Mouse (Mus musculus): Measurements from ENCODE around the gene Ahnak2. TPM values are rescaled to one million over a fixed set of nuclear protein-coding genes. Genes with fewer than 3 reads are reported as not detected.
A peak's percentile ranks its signal among the peaks of the same experiment; 100 is the strongest.

Gene Ahnak2
- polyA plus RNA-seq, 1 experiment from 2014 or later: 3.7 TPM

- no peak overlapping the region for H3K9ac ChIP-seq (ENCODE audit: low read depth, low read length)
- H3K27me3 ChIP-seq (replicated peaks; ENCODE audit: control insufficient read depth, insufficient read depth, low read length): no peaks in the 10 kb centered on the region
- WGBS: 91% methylated on average over 14 of the region's 14 CpGs
- H3K9me3 ChIP-seq (ENCODE audit: control insufficient read depth, low read length): no peaks in the 10 kb centered on the region
- H3K4me1 ChIP-seq (ENCODE audit: control insufficient read depth, insufficient read depth, low read depth, low read length): no peaks in the 10 kb centered on the region; the same call in 1 of the 2 replicates
- ATAC-seq: no peak
- peaks cover 17% of the 10 kb centered on the region for H3K36me3 ChIP-seq (ENCODE audit: control insufficient read depth, insufficient read depth, low read length)
- no peak overlapping the region for H3K4me2 ChIP-seq (ENCODE audit: low read length)
- no peak overlapping the region for H3K4me3 ChIP-seq (ENCODE audit: low read length)
- no peak overlapping the region for H3K27ac ChIP-seq (ENCODE audit: low read depth, low read length)
These were observed 71.6 kb downstream of the Ahnak2 start for GRCm38 (mm10) chr12:112730808-112731207.

GRCm38 (mm10) chr12:112727801-112728200 is 74.7 kb downstream of the Ahnak2 start:
- Histone ChIP-seq H3K4me2 (ENCODE audit: low read length) (no peak overlapping the region), H3K36me3 (ENCODE audit: control insufficient read depth, insufficient read depth, low read length) (peaks cover 7% of the 10 kb centered on the region), H3K9me3 (ENCODE audit: control insufficient read depth, low read length) (no peaks in the 10 kb centered on the region), H3K4me3 (ENCODE audit: low read length) (no peak overlapping the region), H3K4me1 (ENCODE audit: control insufficient read depth, insufficient read depth, low read depth, low read length) (peaks cover 20% of the 10 kb centered on the region), H3K9ac (ENCODE audit: low read depth, low read length) (no peak overlapping the region), H3K27me3 (replicated peaks; ENCODE audit: control insufficient read depth, insufficient read depth, low read length) (no peaks in the 10 kb centered on the region), H3K27ac (ENCODE audit: low read depth, low read length) (no peak overlapping the region)
- ATAC-seq: no peak
- WGBS: 57% methylated on average over 8 of the region's 8 CpGs

- Histone ChIP-seq H3K9ac (ENCODE audit: low read depth, low read length) (no peak overlapping the region), H3K4me2 (ENCODE audit: low read length) (peak overlapping the region; percentile 14; the same call in 1 of the 2 replicates), H3K27ac (ENCODE audit: low read depth, low read length) (no peak overlapping the region), H3K9me3 (ENCODE audit: control insufficient read depth, low read length) (no peaks in the 10 kb centered on the region), H3K36me3 (ENCODE audit: control insufficient read depth, insufficient read depth, low read length) (no peaks in the 10 kb centered on the region), H3K4me3 (ENCODE audit: low read length) (no peak overlapping the region), H3K27me3 (replicated peaks; ENCODE audit: control insufficient read depth, insufficient read depth, low read length) (peaks cover 6% of the 10 kb centered on the region), H3K4me1 (ENCODE audit: control insufficient read depth, insufficient read depth, low read depth, low read length) (peaks cover 28% of the 10 kb centered on the region)
- ATAC-seq: no peak
- WGBS: 82% methylated on average over 11 of the region's 11 CpGs
These were observed 78.2 kb downstream of the Ahnak2 start for GRCm38 (mm10) chr12:112724077-112724805.

GRCm38 (mm10) chr12:112723445-112723844 is 79.0 kb downstream of the Ahnak2 start:
- no peak overlapping the region; the same call in 1 of the 2 replicates for H3K27ac ChIP-seq (ENCODE audit: low read depth, low read length)
- peaks cover 28% of the 10 kb centered on the region for H3K4me1 ChIP-seq (ENCODE audit: control insufficient read depth, insufficient read depth, low read depth, low read length)
- H3K9ac ChIP-seq (ENCODE audit: low read depth, low read length): peak overlapping the region; percentile 82
- H3K9me3 ChIP-seq (ENCODE audit: control insufficient read depth, low read length): no peaks in the 10 kb centered on the region
- 86% methylated on average over 6 of the region's 6 CpGs for WGBS
- peak overlapping the region; percentile 89 for H3K4me3 ChIP-seq (ENCODE audit: low read length)
- peak overlapping the region; percentile 88 for H3K4me2 ChIP-seq (ENCODE audit: low read length)
- peaks cover 6% of the 10 kb centered on the region for H3K27me3 ChIP-seq (replicated peaks; ENCODE audit: control insufficient read depth, insufficient read depth, low read length)
- H3K36me3 ChIP-seq (ENCODE audit: control insufficient read depth, insufficient read depth, low read length): no peaks in the 10 kb centered on the region
- no peak for ATAC-seq

- peak; percentile 29 for ATAC-seq
- H3K36me3 ChIP-seq (ENCODE audit: control insufficient read depth, insufficient read depth, low read length): no peaks in the 10 kb centered on the region
- no peaks in the 10 kb centered on the region for H3K9me3 ChIP-seq (ENCODE audit: control insufficient read depth, low read length)
- H3K4me2 ChIP-seq (ENCODE audit: low read length): peak overlapping the region; percentile 88
- peak overlapping the region; percentile 82 for H3K9ac ChIP-seq (ENCODE audit: low read depth, low read length)
- peak overlapping the region; percentile 89 for H3K4me3 ChIP-seq (ENCODE audit: low read length)
- H3K27ac ChIP-seq (ENCODE audit: low read depth, low read length): peak overlapping the region; percentile 74; the same call in 1 of the 2 replicates
- 15% methylated on average over 5 of the region's 5 CpGs for WGBS
- H3K27me3 ChIP-seq (replicated peaks; ENCODE audit: control insufficient read depth, insufficient read depth, low read length): peaks cover 6% of the 10 kb centered on the region
- H3K4me1 ChIP-seq (ENCODE audit: control insufficient read depth, insufficient read depth, low read depth, low read length): peaks cover 28% of the 10 kb centered on the region
These were observed 79.5 kb downstream of the Ahnak2 start for GRCm38 (mm10) chr12:112723028-112723330.

- Histone ChIP-seq H3K27ac (ENCODE audit: low read depth, low read length) (peak overlapping the region; percentile 74), H3K4me1 (ENCODE audit: control insufficient read depth, insufficient read depth, low read depth, low read length) (peaks cover 28% of the 10 kb centered on the region), H3K9me3 (ENCODE audit: control insufficient read depth, low read length) (no peaks in the 10 kb centered on the region), H3K4me2 (ENCODE audit: low read length) (peak overlapping the region; percentile 88), H3K9ac (ENCODE audit: low read depth, low read length) (peak overlapping the region; percentile 82), H3K4me3 (ENCODE audit: low read length) (peak overlapping the region; percentile 89), H3K27me3 (replicated peaks; ENCODE audit: control insufficient read depth, insufficient read depth, low read length) (peaks cover 6% of the 10 kb centered on the region), H3K36me3 (ENCODE audit: control insufficient read depth, insufficient read depth, low read length) (no peaks in the 10 kb centered on the region)
- ATAC-seq: peak; percentile 48
- WGBS: under 1% methylated on average over 38 of the region's 75 CpGs
These were observed 80.0 kb downstream of the Ahnak2 start for GRCm38 (mm10) chr12:112722240-112723027.

Small RNAs within 50 kb of the gene (microRNA-seq; reads per million reads assigned to microRNA genes)
- gene Mir6940: 1.9 reads per million

Other genes starting within 250 kb of the Ahnak2 start
- gene Inf2, start 213.9 kb downstream of the Ahnak2 start, polyA plus RNA-seq (2015; fragmentation: Nextera tagmentation; extraction: Ambion mirVana): 1.0 and 1.1 TPM in 2 replicates
- 7.7 and 7.9 TPM in 2 replicates for gene Adssl1, start 182.6 kb downstream of the Ahnak2 start, polyA plus RNA-seq (2015; fragmentation: Nextera tagmentation; extraction: Ambion mirVana)
- 48.1 and 57.5 TPM in 2 replicates for gene Siva1, start 158.0 kb downstream of the Ahnak2 start, polyA plus RNA-seq (2015; fragmentation: Nextera tagmentation; extraction: Ambion mirVana)
- 55.6 and 62.3 TPM in 2 replicates for gene Akt1, start 127.8 kb downstream of the Ahnak2 start, polyA plus RNA-seq (2015; fragmentation: Nextera tagmentation; extraction: Ambion mirVana)
- 2.4 and 4.0 TPM in 2 replicates for gene Zbtb42, start 123.8 kb downstream of the Ahnak2 start, polyA plus RNA-seq (2015; fragmentation: Nextera tagmentation; extraction: Ambion mirVana)
- gene Cep170b, start 82.2 kb downstream of the Ahnak2 start, polyA plus RNA-seq (2015; fragmentation: Nextera tagmentation; extraction: Ambion mirVana): 29.5 and 30.6 TPM in 2 replicates
- 5.6 and 7.0 TPM in 2 replicates for gene Pld4, start 42.0 kb downstream of the Ahnak2 start, polyA plus RNA-seq (2015; fragmentation: Nextera tagmentation; extraction: Ambion mirVana)
- 21.7 and 24.2 TPM in 2 replicates for gene Clba1, start 6.3 kb upstream of the Ahnak2 start, polyA plus RNA-seq (2015; fragmentation: Nextera tagmentation; extraction: Ambion mirVana)
- gene Cdca4, start 26.8 kb upstream of the Ahnak2 start, polyA plus RNA-seq (2015; fragmentation: Nextera tagmentation; extraction: Ambion mirVana): 31.3 and 36.7 TPM in 2 replicates
- gene Gpr132, start 65.6 kb upstream of the Ahnak2 start, polyA plus RNA-seq (2015; fragmentation: Nextera tagmentation; extraction: Ambion mirVana): 0.08 TPM in 1 of 2 replicates, not detected in the other
- 10.7 and 11.1 TPM in 2 replicates for gene Jag2, start 127.1 kb upstream of the Ahnak2 start, polyA plus RNA-seq (2015; fragmentation: Nextera tagmentation; extraction: Ambion mirVana)
- gene Nudt14, start 139.5 kb upstream of the Ahnak2 start, polyA plus RNA-seq (2015; fragmentation: Nextera tagmentation; extraction: Ambion mirVana): 54.2 and 57.3 TPM in 2 replicates
- gene Btbd6, start 173.8 kb upstream of the Ahnak2 start, polyA plus RNA-seq (2015; fragmentation: Nextera tagmentation; extraction: Ambion mirVana): 54.3 and 55.8 TPM in 2 replicates
- gene Brf1, start 198.0 kb upstream of the Ahnak2 start, polyA plus RNA-seq (2015; fragmentation: Nextera tagmentation; extraction: Ambion mirVana): 40.5 and 43.1 TPM in 2 replicates
- 20.4 and 27.8 TPM in 2 replicates for gene Pacs2, start 211.9 kb upstream of the Ahnak2 start, polyA plus RNA-seq (2015; fragmentation: Nextera tagmentation; extraction: Ambion mirVana)

Data from hindbrain, embryonic 16.5 days (tissue).